29 mouse cellular contexts compared by ENCODE assay signal in the genomic region with DNA sequence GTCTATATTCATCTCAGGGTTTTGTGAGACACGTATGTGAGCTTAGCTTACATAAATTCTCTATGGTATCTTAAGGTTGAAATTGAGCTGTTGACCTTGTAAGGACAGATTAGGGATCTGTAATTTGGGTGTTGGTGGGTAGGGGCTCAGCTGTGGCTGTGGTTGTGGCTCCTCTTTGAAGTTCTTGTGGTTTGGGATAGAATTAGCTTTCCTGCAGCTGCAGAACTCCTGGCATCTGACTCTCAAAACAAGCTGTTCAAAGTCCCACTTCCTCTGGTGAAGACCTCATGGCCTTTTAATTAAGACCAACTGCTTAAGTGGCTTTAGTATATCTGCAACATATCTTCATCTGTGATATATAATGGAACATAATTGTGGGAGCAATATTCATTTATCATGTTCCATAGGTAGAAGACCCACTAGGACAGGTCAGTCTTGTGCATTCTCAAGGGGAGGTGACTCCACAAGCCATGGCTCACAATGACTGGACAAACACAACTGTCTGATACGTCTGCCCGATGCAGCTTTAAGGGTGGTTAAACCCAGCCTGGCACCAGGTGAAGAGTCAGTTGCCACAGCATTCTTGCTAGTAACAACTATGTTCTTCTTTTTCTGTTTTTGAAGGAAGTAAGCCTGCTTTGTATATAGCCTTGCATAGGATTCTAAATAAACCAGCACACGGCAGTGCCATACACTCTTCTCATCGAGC. TPM values are rescaled to one million over a fixed set of nuclear protein-coding genes. Genes with fewer than 3 reads are reported as not detected.
A peak's percentile ranks its signal among the peaks of the same experiment; 100 is the strongest.
DNase-seq lines count a peak whose midpoint lies in the region; ATAC-seq and TF ChIP-seq lines count a peak whose summit lies in the region.
"Had no signal": no experiment of that assay in that cellular context is flagged by ENCODE, and none has a peak within 500 bp of the region (broad histone marks: within the 10 kb centered on the region; RNA-seq: fewer than 3 reads in every experiment).

No protein-coding gene starts in this region.

- H3K4me3 ChIP-seq in midbrain, embryonic 11.5 days (ENCODE audit: low read depth, low read length), result no peak overlapping the region
- no peak overlapping the region for H3K4me3 ChIP-seq in midbrain, embryonic 14.5 days (replicated peaks; ENCODE audit: low read depth, low read length)
- no peak overlapping the region for H3K4me3 ChIP-seq in thymus, adult 2 months (ENCODE audit: control insufficient read depth, insufficient read depth, low read length)
- H3K4me3 ChIP-seq: embryonic facial prominence, embryonic 13.5 days; forebrain, embryonic 13.5 days; limb, embryonic 12.5 days; liver, embryonic 12.5 days had no signal

- no peaks in the 10 kb centered on the region for H3K9me3 ChIP-seq in midbrain, embryonic 11.5 days (ENCODE audit: control insufficient read depth, low read length)
- H3K9me3 ChIP-seq in midbrain, embryonic 14.5 days (ENCODE audit: control insufficient read depth, low read length), result no peaks in the 10 kb centered on the region
- H3K9me3 ChIP-seq: embryonic facial prominence, embryonic 13.5 days; forebrain, embryonic 13.5 days; G1E; limb, embryonic 12.5 days; liver, embryonic 12.5 days had no signal

- peak; percentile 8 for DNase-seq in midbrain, embryonic 11.5 days (ENCODE audit: low spot score, missing footprints)
- DNase-seq in midbrain, embryonic 14.5 days, result no peak
- DNase-seq in thymus, adult 2 months, result peak; percentile 62
- DNase-seq in layer of hippocampus, postnatal 10 days (ENCODE audit: low spot score in 2 of 2), result no peak
- no peak for DNase-seq in layer of hippocampus, postnatal 25 days (ENCODE audit: extremely low spot score in 1 of 2, low spot score in 1 of 2)
- no peak for DNase-seq in frontal cortex, postnatal 25 days (ENCODE audit: low spot score in 2 of 2)
- DNase-seq: cerebellum, adult 18-20 months; cerebellum, postnatal 14 days; kidney, adult 18-20 months; layer of hippocampus, postnatal 36 days; lung, adult 2 months; lung, postnatal 14 days had no signal

- no peaks in the 10 kb centered on the region for H3K36me3 ChIP-seq in midbrain, embryonic 11.5 days (ENCODE audit: control insufficient read depth, insufficient read depth, low read length)
- no peaks in the 10 kb centered on the region for H3K36me3 ChIP-seq in midbrain, embryonic 14.5 days (ENCODE audit: control insufficient read depth, insufficient read depth, low read length)
- H3K36me3 ChIP-seq in thymus, adult 2 months (ENCODE audit: control insufficient read depth, insufficient read depth, low read length), result peaks cover 16% of the 10 kb centered on the region
- H3K36me3 ChIP-seq: embryonic facial prominence, embryonic 13.5 days; G1E; limb, embryonic 12.5 days; liver, embryonic 12.5 days had no signal

- no peaks in the 10 kb centered on the region for H3K27me3 ChIP-seq in midbrain, embryonic 11.5 days (ENCODE audit: control insufficient read depth, insufficient read depth, low read length)
- H3K27me3 ChIP-seq in midbrain, embryonic 14.5 days (ENCODE audit: control insufficient read depth, insufficient read depth, low read length), result no peaks in the 10 kb centered on the region
- no peaks in the 10 kb centered on the region for H3K27me3 ChIP-seq in thymus, adult 2 months (ENCODE audit: control insufficient read depth, insufficient read depth, low read length)
- H3K27me3 ChIP-seq: embryonic facial prominence, embryonic 13.5 days; forebrain, embryonic 13.5 days; limb, embryonic 12.5 days; liver, embryonic 12.5 days; Patski had no signal

- no peak for TF ChIP-seq POLR2A in thymus, adult 2 months (IDR thresholded peaks at IDR 0.05; ENCODE audit: control insufficient read depth, extremely low read depth, insufficient read depth, low read length, poor library complexity)

- H3K4me1 ChIP-seq in midbrain, embryonic 11.5 days (ENCODE audit: control insufficient read depth, insufficient read depth, low read length), result no peaks in the 10 kb centered on the region
- H3K4me1 ChIP-seq in midbrain, embryonic 14.5 days (ENCODE audit: control insufficient read depth, insufficient read depth, low read length), result no peaks in the 10 kb centered on the region
- H3K4me1 ChIP-seq in thymus, adult 2 months (replicated peaks; ENCODE audit: control insufficient read depth, insufficient read depth, low read length), result peaks cover 28% of the 10 kb centered on the region
- H3K4me1 ChIP-seq: forebrain, embryonic 13.5 days; limb, embryonic 12.5 days had no signal

- H3K4me2 ChIP-seq in midbrain, embryonic 11.5 days, result no peak overlapping the region
- no peak overlapping the region for H3K4me2 ChIP-seq in midbrain, embryonic 14.5 days (ENCODE audit: low read length)
- H3K4me2 ChIP-seq: embryonic facial prominence, embryonic 13.5 days; forebrain, embryonic 13.5 days; heart, embryonic 11.5 days; limb, embryonic 12.5 days; liver, embryonic 12.5 days had no signal

- 78% methylated on average over 5 of the region's 5 CpGs for WGBS in midbrain, embryonic 11.5 days
- WGBS in midbrain, embryonic 14.5 days, result 91% methylated on average over 5 of the region's 5 CpGs
- 5% methylated on average over 5 of the region's 5 CpGs for WGBS in thymus, adult 2 months

- TF ChIP-seq CTCF in thymus, adult 2 months (IDR thresholded peaks at IDR 0.05; ENCODE audit: borderline replicate concordance, control insufficient read depth, extremely low read depth, insufficient read depth, low read length, poor library complexity), result no peak

- H3K27ac ChIP-seq in midbrain, embryonic 11.5 days (ENCODE audit: low read depth, low read length), result no peak overlapping the region
- H3K27ac ChIP-seq in midbrain, embryonic 14.5 days (replicated peaks; ENCODE audit: low read depth, low read length), result no peak overlapping the region
- peak overlapping the region; percentile 90 for H3K27ac ChIP-seq in thymus, adult 2 months (ENCODE audit: control insufficient read depth, insufficient read depth, low read length)
- H3K27ac ChIP-seq: embryonic facial prominence, embryonic 13.5 days; forebrain, embryonic 13.5 days; kidney, postnatal 0 days; limb, embryonic 12.5 days; liver, embryonic 12.5 days; stomach, postnatal 0 days had no signal

- ATAC-seq in midbrain, embryonic 11.5 days (ENCODE audit: low FRiP score), result no peak
- no peak for ATAC-seq in midbrain, embryonic 14.5 days (ENCODE audit: low FRiP score, low TSS enrichment)
- peak; percentile 42 to 46; a peak in 2 of 4 replicates for ATAC-seq in hematopoietic stem cell, adult 5-6 weeks (replicated peaks in 1 of 2; ENCODE audit: insufficient read depth in 1 of 2, low FRiP score in 2 of 2, low TSS enrichment in 1 of 2, low read depth in 1 of 2, poor library complexity in 2 of 2, severe bottlenecking in 2 of 2)
- ATAC-seq: forebrain, embryonic 13.5 days; liver, embryonic 12.5 days; midbrain, embryonic 16.5 days; Patski had no signal

- no peak overlapping the region for H3K9ac ChIP-seq in midbrain, embryonic 11.5 days (ENCODE audit: low read length)
- no peak overlapping the region for H3K9ac ChIP-seq in midbrain, embryonic 14.5 days (replicated peaks; ENCODE audit: low read length)
- H3K9ac ChIP-seq: embryonic facial prominence, embryonic 13.5 days; forebrain, embryonic 13.5 days; limb, embryonic 12.5 days; liver, embryonic 12.5 days had no signal

RNA-seq across cellular contexts. Expression of a gene that starts 27.4 kb away (rescaled TPM):
- polyA plus RNA-seq in midbrain, embryonic 11.5 days (2014; fragmentation: Nextera tagmentation; extraction: Ambion mirVana), result 1.6 and 1.9 TPM in 2 replicates
- polyA plus RNA-seq in midbrain, embryonic 14.5 days (2014; fragmentation: Nextera tagmentation; extraction: Ambion mirVana), result 11.5 and 15.2 TPM in 2 replicates
- total RNA-seq in hematopoietic stem cell, adult 5-6 weeks (2017), result 11.9 and 15.4 TPM in 2 replicates
- 33.0 and 34.0 TPM in 2 replicates for polyA plus RNA-seq in thymus, adult 2 months (2012; rRNA removed)
- 10 to 100 TPM; 17.3 to 23.0 TPM for total RNA-seq in layer of hippocampus, postnatal 10 days (2021)
- total RNA-seq in layer of hippocampus, postnatal 25 days (2021), result 10 to 100 TPM; 20.6 to 22.2 TPM
- polyA plus RNA-seq: G1E had no signal

RNA-seq across cellular contexts. Expression of a gene that starts 36.0 kb away (rescaled TPM):
- 31.5 and 34.9 TPM in 2 replicates for polyA plus RNA-seq in midbrain, embryonic 11.5 days (2014; fragmentation: Nextera tagmentation; extraction: Ambion mirVana)
- 0.59 and 11.3 TPM in 2 replicates for polyA plus RNA-seq in midbrain, embryonic 14.5 days (2014; fragmentation: Nextera tagmentation; extraction: Ambion mirVana)
- 0.25 TPM in 1 of 2 replicates, not detected in the other for total RNA-seq in hematopoietic stem cell, adult 5-6 weeks (2017)
- polyA plus RNA-seq in thymus, adult 2 months (2012; rRNA removed), result 113 and 117 TPM in 2 replicates
- 10 to 100 TPM; 16.2 to 21.5 TPM for total RNA-seq in layer of hippocampus, postnatal 10 days (2021)
- total RNA-seq in layer of hippocampus, postnatal 25 days (2021), result 10 to 100 TPM; 14.5 to 16.3 TPM
- total RNA-seq: G1E; megakaryocyte-erythroid progenitor cell, adult 5-6 weeks had no signal
- polyA plus RNA-seq: G1E had no signal

RNA-seq across cellular contexts. Expression of a gene that starts 53.6 kb away (rescaled TPM):
- not detected in 2 replicates for polyA plus RNA-seq in midbrain, embryonic 11.5 days (2014; fragmentation: Nextera tagmentation; extraction: Ambion mirVana)
- polyA plus RNA-seq in midbrain, embryonic 14.5 days (2014; fragmentation: Nextera tagmentation; extraction: Ambion mirVana), result not detected in 2 replicates
- total RNA-seq in hematopoietic stem cell, adult 5-6 weeks (2017), result 2.7 and 6.7 TPM in 2 replicates
- polyA plus RNA-seq in thymus, adult 2 months (2012; rRNA removed), result 0.62 and 0.73 TPM in 2 replicates
- total RNA-seq in layer of hippocampus, postnatal 10 days (2021), result under 1 TPM in 1 of 2 experiments, not detected in 1; 0.11 TPM
- under 1 TPM; 0.26 to 0.27 TPM for total RNA-seq in layer of hippocampus, postnatal 25 days (2021)
- total RNA-seq: adrenal gland, adult 18-20 months; gastrocnemius, adult 8-10 months; layer of hippocampus, postnatal 36 days; megakaryocyte-erythroid progenitor cell, adult 5-6 weeks had no signal
- polyA plus RNA-seq: forebrain, embryonic 13.5 days; G1E; heart, embryonic 11.5 days; heart, postnatal 0 days; hindbrain, embryonic 11.5 days; liver, embryonic 12.5 days; midbrain, embryonic 16.5 days; neural tube, embryonic 14.5 days had no signal

Comparison
In these comparisons a context has a peak if more than half of its experiments do, and no peak if none do; other contexts are left out.
1. DNase-seq: peak in midbrain, embryonic 11.5 days (single experiment) and thymus, adult 2 months (single experiment); none in midbrain, embryonic 14.5 days (single experiment), layer of hippocampus, postnatal 10 days (0 of 2), layer of hippocampus, postnatal 25 days (0 of 2) and frontal cortex, postnatal 25 days (0 of 2).
2. ATAC-seq: peak in hematopoietic stem cell, adult 5-6 weeks (2 of 2); none in midbrain, embryonic 11.5 days (single experiment) and midbrain, embryonic 14.5 days (single experiment).
3. RNA of a gene that starts 36.0 kb away (total RNA-seq): 16.2 to 21.5 TPM in layer of hippocampus, postnatal 10 days and 14.5 to 16.3 TPM in layer of hippocampus, postnatal 25 days; 0.25 TPM in hematopoietic stem cell, adult 5-6 weeks; every median in the first group is over 10 times any median in the second.